Mouse (Mus musculus) hindbrain, embryonic 14.5 days (tissue): Measurements from ENCODE around the gene Nubp2. TPM values are rescaled to one million over a fixed set of nuclear protein-coding genes. Genes with fewer than 3 reads are reported as not detected.

Source experiments
- ATAC-seq: fragments of 200-750 bp; cut with Nextera tagmentation; 2 replicates; pipeline ENCODE4 v1.8.0; 2017; ENCODE audit warnings: moderate number of reproducible peaks, mild to moderate bottlenecking, moderate TSS enrichment, moderate library complexity; ENCODE audit not compliant: low FRiP score
- DNase-seq: peaks from one replicate; pipeline ENCODE4 v3.0.0-alpha.2; 2015; ENCODE audit warnings: low spot score
- H3K27ac ChIP-seq: fragments of 300-500 bp; sonication (generic); 2 replicates; pipeline ENCODE4 v1.5.1; 2014; ENCODE audit warnings: mild to moderate bottlenecking, moderate library complexity
- H3K27me3 ChIP-seq: fragments of 300-500 bp; sonication (generic); 2 replicates; pipeline ENCODE4 v1.6.1; 2014; ENCODE audit warnings: mild to moderate bottlenecking, low read length, mixed read lengths; ENCODE audit not compliant: control insufficient read depth, insufficient read depth
- H3K36me3 ChIP-seq: fragments of 300-500 bp; sonication (generic); replicated peaks from 2 replicates; pipeline ENCODE4 v1.6.1; 2014; ENCODE audit not compliant: control insufficient read depth, insufficient read depth
- H3K4me1 ChIP-seq: fragments of 300-500 bp; sonication (generic); replicated peaks from 2 replicates; pipeline ENCODE4 v1.6.1; 2014; ENCODE audit warnings: antibody characterized with exemption, low read length, mixed read lengths; ENCODE audit not compliant: control insufficient read depth, insufficient read depth
- H3K4me2 ChIP-seq: fragments of 300-500 bp; sonication (generic); replicated peaks from 2 replicates; pipeline ENCODE4 v1.6.1; 2014; ENCODE audit warnings: mild to moderate bottlenecking, moderate library complexity
- H3K4me3 ChIP-seq: fragments of 300-500 bp; sonication (generic); replicated peaks from 2 replicates; pipeline ENCODE4 v1.5.1; 2014; ENCODE audit warnings: mild to moderate bottlenecking, low read length
- H3K9ac ChIP-seq: fragments of 300-500 bp; sonication (generic); 2 replicates; pipeline ENCODE4 v1.6.1; 2014
- H3K9me3 ChIP-seq: fragments of 300-500 bp; sonication (generic); 2 replicates; pipeline ENCODE4 v1.6.1; 2016; ENCODE audit warnings: low read length; ENCODE audit not compliant: control insufficient read depth
- WGBS: fragments of 180-500 bp; shearing (Covaris S2); extraction: QIAGEN DNeasy Blood & Tissue Kit; methylation state at CpG from one replicate; pipeline ENCODE4 v1.1.7; 2014; 5-methylcytosine and 5-hydroxymethylcytosine counted together
- polyA plus RNA-seq: library from polyadenylated mRNA; unstranded; fragments of >200 nt; fragmentation: Nextera tagmentation; extraction: Ambion mirVana; gene quantifications from 2 replicates; pipeline ENCODE4 v1.2.1, GENCODE M21; 2014

Nubp2 gene
- 67.4 and 72.8 TPM in 2 replicates for polyA plus RNA-seq

- no peaks in the 10 kb centered on the region for H3K27me3 ChIP-seq
- no peaks in the 10 kb centered on the region for H3K9me3 ChIP-seq
- peak within 1 kb of the TSS; percentile 88 for H3K9ac ChIP-seq
- peak within 1 kb of the TSS; percentile 82 for H3K27ac ChIP-seq
- peaks cover 18% of the 10 kb centered on the region for H3K4me1 ChIP-seq
- WGBS = under 1% methylated on average over 69 of the region's 69 CpGs
- peak within 1 kb of the TSS; percentile 95 for H3K4me3 ChIP-seq
- peak; percentile 96 for ATAC-seq
- peak within 1 kb of the TSS; percentile 74 for H3K4me2 ChIP-seq
- H3K36me3 ChIP-seq = peaks cover 53% of the 10 kb centered on the region
- peak; percentile 98 for DNase-seq
Observed at GRCm38 (mm10) chr17:24886134-24886931, at the start of gene Nubp2, which contains the start of gene Spsb3. Gene Nubp2 (minus strand): TSS chr17:24886349. Gene Spsb3 (plus strand): TSS chr17:24886643.

- H3K4me1 ChIP-seq = peaks cover 16% of the 10 kb centered on the region
- H3K27me3 ChIP-seq = no peaks in the 10 kb centered on the region
Observed at GRCm38 (mm10) chr17:24935666-24936065, 49.5 kb upstream of the Nubp2 start.

GRCm38 (mm10) chr17:24934926-24935325, 48.8 kb upstream of the Nubp2 start:
- Histone ChIP-seq H3K4me2 (peak overlapping the region; percentile 90), H3K27me3 (no peaks in the 10 kb centered on the region), H3K9me3 (no peaks in the 10 kb centered on the region), H3K9ac (peak overlapping the region; percentile 92), H3K36me3 (peaks cover 13% of the 10 kb centered on the region), H3K4me1 (peaks cover 16% of the 10 kb centered on the region), H3K27ac (no peak overlapping the region), H3K4me3 (peak overlapping the region; percentile 93)
- DNase-seq = no peak
- ATAC-seq = no peak
- 89% methylated on average over 4 of the region's 4 CpGs for WGBS

More at GRCm38 (mm10) chr17:24935666-24936065, 49.5 kb upstream of the Nubp2 start:
- peak overlapping the region; percentile 92 for H3K9ac ChIP-seq
- peak overlapping the region; percentile 90 for H3K4me2 ChIP-seq
- H3K27ac ChIP-seq = no peak overlapping the region
- H3K36me3 ChIP-seq = peaks cover 13% of the 10 kb centered on the region
- DNase-seq (no peak), ATAC-seq (no peak)
- H3K4me3 ChIP-seq = peak overlapping the region; percentile 93
- H3K9me3 ChIP-seq = no peaks in the 10 kb centered on the region

- DNase-seq = no peak
Observed at GRCm38 (mm10) chr17:24933163-24933562, 47.0 kb upstream of the Nubp2 start.

GRCm38 (mm10) chr17:24932431-24932830, 46.3 kb upstream of the Nubp2 start:
- WGBS = 97% methylated on average over 4 of the region's 4 CpGs

More at GRCm38 (mm10) chr17:24933163-24933562, 47.0 kb upstream of the Nubp2 start:
- Histone ChIP-seq H3K9ac (no peak overlapping the region), H3K4me2 (no peak overlapping the region), H3K27ac (no peak overlapping the region), H3K27me3 (no peaks in the 10 kb centered on the region), H3K4me3 (no peak overlapping the region), H3K9me3 (no peaks in the 10 kb centered on the region), H3K4me1 (peaks cover 16% of the 10 kb centered on the region), H3K36me3 (peaks cover 23% of the 10 kb centered on the region)
- ATAC-seq = no peak
- 76% methylated on average over 4 of the region's 4 CpGs for WGBS

GRCm38 (mm10) chr17:24929506-24929905, 43.4 kb upstream of the Nubp2 start:
- Histone ChIP-seq H3K4me2 (no peak overlapping the region), H3K4me1 (no peaks in the 10 kb centered on the region), H3K27ac (no peak overlapping the region), H3K4me3 (no peak overlapping the region), H3K27me3 (no peaks in the 10 kb centered on the region), H3K36me3 (peaks cover 57% of the 10 kb centered on the region), H3K9ac (no peak overlapping the region), H3K9me3 (no peaks in the 10 kb centered on the region)
- ATAC-seq (no peak), DNase-seq (no peak)
- 84% methylated on average over 1 of the region's 1 CpGs for WGBS

More at GRCm38 (mm10) chr17:24932431-24932830, 46.3 kb upstream of the Nubp2 start:
- Histone ChIP-seq H3K4me3 (no peak overlapping the region), H3K27me3 (no peaks in the 10 kb centered on the region), H3K9me3 (no peaks in the 10 kb centered on the region), H3K4me2 (no peak overlapping the region), H3K9ac (no peak overlapping the region), H3K36me3 (peaks cover 28% of the 10 kb centered on the region), H3K4me1 (peaks cover 16% of the 10 kb centered on the region), H3K27ac (no peak overlapping the region)
- no peak for DNase-seq
- ATAC-seq = no peak

- no peak overlapping the region for H3K27ac ChIP-seq
- ATAC-seq (no peak), DNase-seq (no peak)
- H3K9me3 ChIP-seq = no peaks in the 10 kb centered on the region
- no peaks in the 10 kb centered on the region for H3K4me1 ChIP-seq
- no peaks in the 10 kb centered on the region for H3K27me3 ChIP-seq
- no peak overlapping the region for H3K4me3 ChIP-seq
- no peak overlapping the region for H3K4me2 ChIP-seq
- H3K9ac ChIP-seq = no peak overlapping the region
- WGBS = 100% methylated on average over 1 of the region's 1 CpGs
- peaks cover 96% of the 10 kb centered on the region for H3K36me3 ChIP-seq
Observed at GRCm38 (mm10) chr17:24923246-24923645, 37.1 kb upstream of the Nubp2 start.

- Histone ChIP-seq H3K4me1 (no peaks in the 10 kb centered on the region), H3K9me3 (no peaks in the 10 kb centered on the region), H3K36me3 (peaks cover 100% of the 10 kb centered on the region), H3K27me3 (no peaks in the 10 kb centered on the region), H3K4me3 (no peak overlapping the region), H3K4me2 (no peak overlapping the region), H3K27ac (no peak overlapping the region), H3K9ac (no peak overlapping the region)
- DNase-seq = no peak
- ATAC-seq = no peak
Observed at GRCm38 (mm10) chr17:24913984-24914383, 27.8 kb upstream of the Nubp2 start.

- 98% methylated on average over 2 of the region's 2 CpGs for WGBS
- no peak overlapping the region for H3K4me3 ChIP-seq
- no peak overlapping the region for H3K4me2 ChIP-seq
- no peak overlapping the region for H3K9ac ChIP-seq
- H3K36me3 ChIP-seq = peaks cover 100% of the 10 kb centered on the region
- H3K27me3 ChIP-seq = no peaks in the 10 kb centered on the region
- DNase-seq = no peak
- H3K27ac ChIP-seq = no peak overlapping the region
- no peak for ATAC-seq
- no peaks in the 10 kb centered on the region for H3K4me1 ChIP-seq
- no peaks in the 10 kb centered on the region for H3K9me3 ChIP-seq
Observed at GRCm38 (mm10) chr17:24907591-24907990, 21.4 kb upstream of the Nubp2 start.
